Mouse (Mus musculus) erythroblast, embryonic 14.5 days (primary cell): ENCODE measurements around the gene Nkpd1. TPM values are rescaled to one million over a fixed set of nuclear protein-coding genes. Genes with fewer than 3 reads are reported as not detected.
A peak's percentile ranks its signal among the peaks of the same experiment; 100 is the strongest.

ENCODE experiments used
- H3K27me3 ChIP-seq: 2 replicates; pipeline ENCODE4 v1.6.1; 2012; ENCODE audit warnings: inconsistent platforms; ENCODE audit not compliant: control insufficient read depth
- H3K36me3 ChIP-seq: 2 replicates; pipeline ENCODE4 v1.6.1; 2012; ENCODE audit warnings: mild to moderate bottlenecking, inconsistent platforms; ENCODE audit not compliant: control insufficient read depth
- H3K4me1 ChIP-seq: 2 replicates; pipeline ENCODE4 v1.6.1; 2012; ENCODE audit warnings: inconsistent platforms; ENCODE audit not compliant: control insufficient read depth
- H3K4me3 ChIP-seq: replicated peaks from 2 replicates; pipeline ENCODE3; 2012; ENCODE audit warnings: moderate library complexity, mild to moderate bottlenecking, inconsistent platforms
- H3K9me3 ChIP-seq: 2 replicates; pipeline ENCODE4 v1.6.1; 2012; ENCODE audit warnings: low read length, inconsistent platforms, mixed read lengths; ENCODE audit not compliant: control insufficient read depth
- GATA1 ChIP-seq: IDR thresholded peaks from 2 replicates; pipeline ENCODE4 v1.6.1; 2012; ENCODE audit warnings: low read length, inconsistent platforms, mixed read lengths
- TAL1 ChIP-seq: IDR thresholded peaks from 3 replicates; pipeline ENCODE4 v1.6.1; 2012; ENCODE audit warnings: low read length, inconsistent platforms, mixed read lengths
- polyA plus RNA-seq: library from polyadenylated mRNA; stranded (reverse); fragments of >175 nt; gene quantifications from 2 replicates; pipeline ENCODE4 v1.2.3, GENCODE M21; 2012

Nkpd1 gene
- polyA plus RNA-seq, result 0.02 TPM in 1 of 2 replicates, not detected in the other

DNA sequence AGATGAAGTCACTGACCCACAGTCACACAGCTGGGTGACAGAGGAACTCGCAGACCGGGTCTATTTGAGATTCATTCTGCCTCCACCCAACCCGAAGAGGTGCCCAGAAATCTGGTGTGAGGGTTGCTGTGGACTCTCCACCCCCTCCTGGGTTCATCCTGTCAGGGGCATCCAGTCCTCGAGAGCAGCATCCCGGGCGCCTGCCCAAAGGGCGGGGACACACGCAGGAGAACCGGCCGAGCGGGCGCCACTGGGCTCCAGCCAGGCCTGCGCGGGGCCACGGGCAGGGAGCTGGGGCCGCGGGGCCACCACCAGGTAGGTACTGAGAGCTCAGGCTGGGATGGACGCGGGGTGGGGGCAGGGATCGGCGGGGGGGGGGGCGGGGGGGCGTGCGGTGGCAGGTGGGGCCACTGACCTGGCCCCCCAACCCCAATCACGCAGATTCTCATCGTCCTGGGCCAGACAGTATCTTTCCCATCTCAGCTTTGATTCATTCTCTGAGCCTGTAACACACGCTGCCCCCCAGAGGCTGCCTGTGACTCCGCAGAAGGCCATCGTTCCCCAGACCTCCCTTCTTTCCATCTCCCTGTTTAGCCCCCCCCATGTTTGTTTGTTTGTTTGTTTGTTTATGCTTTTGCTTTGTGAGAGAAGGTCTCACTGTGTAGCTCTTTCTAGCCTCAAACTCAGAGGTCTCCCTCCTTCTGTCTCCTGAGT is at the start of gene Nkpd1:
Gene Nkpd1, plus strand, starts transcription at position 187 of the 714 bp plus-strand sequence.
- H3K4me3 ChIP-seq, result no peak within 1 kb of the TSS
- H3K36me3 ChIP-seq, result no peaks in the 10 kb centered on the region
- peaks cover 64% of the 10 kb centered on the region for H3K27me3 ChIP-seq
- peaks cover 10% of the 10 kb centered on the region for H3K4me1 ChIP-seq
- TF ChIP-seq GATA1, result no peak
- peaks cover under 1% of the 10 kb centered on the region; the same call in 1 of the 2 replicates for H3K9me3 ChIP-seq

DNA sequence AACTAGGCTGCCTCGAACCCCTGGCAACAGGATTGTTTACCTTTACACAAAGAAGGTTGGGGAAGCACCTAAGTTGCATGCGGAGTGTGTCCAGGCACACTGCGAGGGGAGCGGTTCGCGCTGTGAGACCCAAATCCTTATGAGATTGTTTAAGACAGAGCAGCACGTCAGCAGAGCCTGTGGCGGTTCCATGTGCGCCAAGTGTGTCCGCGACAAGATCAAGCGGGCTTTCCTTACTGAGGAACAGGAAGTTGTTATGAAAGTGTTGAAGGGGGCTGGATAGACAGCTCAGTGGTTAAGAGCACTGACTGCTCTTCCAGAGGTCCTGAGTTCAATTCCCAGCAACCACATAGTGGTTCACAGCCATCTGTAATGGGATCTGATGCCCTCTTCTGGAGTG is 49.4 kb upstream of the Nkpd1 start:
- TF ChIP-seq GATA1, result no peak
- H3K36me3 ChIP-seq, result no peaks in the 10 kb centered on the region
- peaks cover 9% of the 10 kb centered on the region for H3K4me1 ChIP-seq
- H3K4me3 ChIP-seq, result no peak overlapping the region
- no peaks in the 10 kb centered on the region for H3K9me3 ChIP-seq
- H3K27me3 ChIP-seq, result peaks cover 60% of the 10 kb centered on the region

DNA sequence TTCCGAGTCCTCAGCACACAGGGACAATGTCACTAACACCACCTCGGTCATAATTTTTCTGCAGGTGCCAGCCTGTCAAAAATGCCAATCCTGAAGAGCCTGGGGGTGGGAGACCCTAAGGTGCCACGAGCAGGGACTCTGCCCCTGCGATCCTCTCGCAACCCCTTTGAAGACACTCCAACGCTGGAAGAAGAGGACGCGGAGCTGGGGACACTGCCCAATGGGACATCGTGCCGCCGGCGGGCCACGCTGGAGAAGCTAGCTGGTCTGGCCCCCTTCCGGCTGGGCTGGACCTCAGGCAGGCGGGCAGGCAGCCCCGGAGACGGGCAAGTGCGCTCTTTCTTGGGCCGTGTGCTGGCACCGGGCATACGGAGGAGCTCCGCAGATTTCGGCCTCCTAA is 48.2 kb upstream of the Nkpd1 start:
- H3K4me3 ChIP-seq, result no peak overlapping the region
- TF ChIP-seq GATA1, result no peak
- no peak for TF ChIP-seq TAL1
- no peaks in the 10 kb centered on the region for H3K9me3 ChIP-seq
- no peaks in the 10 kb centered on the region for H3K36me3 ChIP-seq
- peaks cover 65% of the 10 kb centered on the region for H3K27me3 ChIP-seq
- peaks cover 13% of the 10 kb centered on the region for H3K4me1 ChIP-seq

DNA sequence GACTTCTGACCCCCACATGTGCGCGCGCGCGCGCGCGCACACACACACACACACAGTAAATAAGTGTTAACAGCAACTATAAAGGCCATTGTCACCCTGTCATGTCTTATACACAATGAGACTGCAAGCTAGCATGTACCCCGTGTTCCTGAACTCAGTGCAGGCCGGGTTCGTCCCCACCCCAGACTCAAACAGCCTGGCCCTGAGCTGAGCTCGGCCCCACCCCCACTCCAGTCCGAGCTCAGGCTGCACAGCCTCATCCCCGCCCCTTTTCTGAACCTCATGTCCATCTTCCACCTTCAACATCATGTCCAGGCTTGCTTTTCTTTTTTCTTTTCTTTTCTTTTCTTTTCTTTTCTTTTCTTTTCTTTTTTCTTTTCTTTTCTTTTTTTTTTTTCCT is 47.3 kb upstream of the Nkpd1 start:
- Histone ChIP-seq H3K4me1 (peaks cover 13% of the 10 kb centered on the region), H3K4me3 (no peak overlapping the region), H3K27me3 (peaks cover 65% of the 10 kb centered on the region), H3K9me3 (peaks cover 3% of the 10 kb centered on the region), H3K36me3 (no peaks in the 10 kb centered on the region)
- no peak for TF ChIP-seq TAL1
- no peak for TF ChIP-seq GATA1

DNA sequence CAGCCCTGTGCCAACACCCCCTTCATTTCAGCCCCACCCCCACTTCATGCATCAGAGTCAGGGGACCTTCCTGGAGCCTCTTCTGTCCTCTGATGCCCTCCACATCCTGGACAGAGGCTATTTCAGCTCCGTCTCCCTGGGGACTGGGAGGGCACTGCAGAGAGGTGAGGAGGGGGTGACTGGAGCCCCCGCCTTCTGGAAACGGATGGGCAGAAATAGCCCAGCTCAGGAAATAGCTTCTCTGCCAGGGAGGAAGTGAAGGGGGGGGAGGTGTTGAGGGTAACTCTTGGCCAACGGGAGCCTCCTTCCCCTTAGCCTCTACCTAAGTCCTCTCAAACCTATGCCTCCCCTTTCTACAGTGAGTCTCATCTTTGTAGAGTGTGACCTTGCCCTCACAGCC is 45.2 kb upstream of the Nkpd1 start:
- Histone ChIP-seq H3K4me1 (peaks cover 13% of the 10 kb centered on the region), H3K9me3 (peaks cover 3% of the 10 kb centered on the region), H3K36me3 (no peaks in the 10 kb centered on the region), H3K4me3 (no peak overlapping the region), H3K27me3 (peaks cover 70% of the 10 kb centered on the region)
- TF ChIP-seq TAL1 (no peak), GATA1 (no peak)

DNA sequence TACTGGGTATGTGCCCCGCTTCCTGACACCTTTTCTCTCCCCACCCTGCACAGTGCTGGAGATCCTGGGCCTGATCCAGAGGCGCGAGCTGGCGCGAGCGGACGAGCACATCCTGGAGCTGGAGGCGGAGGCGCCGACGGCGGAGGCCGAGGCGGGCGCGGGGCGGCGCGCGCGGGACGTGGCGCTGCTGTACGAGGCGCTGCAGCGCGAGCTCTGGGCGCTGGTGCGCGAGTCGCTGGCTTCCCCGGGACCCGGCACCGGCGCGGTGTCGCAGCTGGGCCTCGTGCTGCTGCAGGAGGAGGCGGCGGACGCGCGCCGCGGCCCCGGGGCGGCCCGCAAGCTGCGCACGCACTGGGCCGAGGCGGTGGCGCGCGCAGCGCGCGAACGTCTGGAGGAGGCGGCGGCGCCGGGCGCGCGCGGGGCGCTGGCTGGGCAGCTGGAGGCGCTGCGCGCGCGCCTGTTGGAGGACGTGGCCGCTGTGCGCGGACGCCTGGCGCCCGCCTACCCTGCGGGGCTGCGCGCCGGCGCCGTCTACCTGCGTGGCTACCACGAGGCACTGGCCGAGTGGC is 43.7 kb upstream of the Nkpd1 start:
- peaks cover 74% of the 10 kb centered on the region for H3K27me3 ChIP-seq
- H3K9me3 ChIP-seq, result peaks cover 3% of the 10 kb centered on the region
- H3K4me3 ChIP-seq, result peak overlapping the region; percentile 40
- peaks cover 4% of the 10 kb centered on the region for H3K4me1 ChIP-seq
- H3K36me3 ChIP-seq, result no peaks in the 10 kb centered on the region
- no peak for TF ChIP-seq GATA1

DNA sequence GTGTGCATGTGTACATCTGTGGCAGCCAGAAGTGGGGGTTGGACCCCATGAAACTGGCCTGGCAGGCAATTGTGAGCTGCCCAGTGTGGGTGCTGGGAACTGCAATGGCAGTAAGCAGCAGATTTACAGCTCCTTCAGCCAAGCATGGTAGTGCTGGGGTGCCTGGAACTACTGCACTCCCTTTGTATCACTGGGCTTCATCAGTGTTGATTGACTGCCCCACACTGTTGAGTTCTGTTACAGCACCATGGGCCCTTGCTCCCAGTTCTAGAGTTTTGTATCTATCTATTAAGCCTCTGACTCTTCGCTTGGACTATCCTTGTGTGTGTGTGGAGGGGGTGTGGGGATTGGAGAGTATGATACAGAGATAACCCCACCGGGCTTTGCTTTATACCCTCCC is 40.6 kb upstream of the Nkpd1 start:
- peaks cover 48% of the 10 kb centered on the region for H3K27me3 ChIP-seq
- H3K9me3 ChIP-seq, result peaks cover 3% of the 10 kb centered on the region
- no peak overlapping the region for H3K4me3 ChIP-seq
- TF ChIP-seq GATA1, result no peak
- no peak for TF ChIP-seq TAL1
- no peaks in the 10 kb centered on the region for H3K36me3 ChIP-seq
- H3K4me1 ChIP-seq, result peaks cover 4% of the 10 kb centered on the region

DNA sequence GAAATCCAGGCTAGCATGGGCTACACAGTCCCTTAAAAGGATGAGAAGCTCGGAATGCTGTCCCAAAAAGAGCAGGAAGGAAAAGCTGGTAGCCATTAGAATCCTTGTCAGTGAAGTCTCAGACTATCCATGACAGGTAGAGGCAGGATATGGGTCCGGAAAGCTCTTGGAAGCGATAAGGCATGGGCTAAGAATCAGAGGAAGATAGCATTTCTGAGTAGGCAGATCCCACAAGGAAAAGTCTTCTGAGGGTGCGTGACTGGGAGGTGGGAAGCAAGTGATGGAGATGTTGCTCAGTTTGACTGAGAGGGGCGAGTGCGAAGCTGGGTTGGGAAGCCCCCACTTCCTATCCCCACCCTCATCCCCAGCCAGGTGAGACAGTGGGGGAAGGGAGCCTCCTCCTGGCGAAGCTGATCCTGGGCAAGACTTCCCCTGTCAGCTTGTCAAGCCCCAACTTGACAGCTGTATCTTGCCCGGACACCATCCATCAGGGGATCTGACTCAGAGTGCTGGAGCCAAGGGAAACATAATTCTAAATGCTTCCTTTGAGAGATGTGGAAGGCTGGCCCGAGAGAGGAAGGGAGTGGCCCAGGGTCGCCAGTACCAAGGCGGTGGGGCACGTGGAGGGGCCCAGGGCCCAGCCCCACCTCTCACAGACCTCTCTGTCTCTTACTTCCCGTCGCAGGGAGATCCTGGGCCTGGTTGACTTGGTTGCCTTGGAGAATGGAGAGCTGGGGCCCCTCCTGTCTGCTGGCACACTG is 39.8 kb upstream of the Nkpd1 start:
- H3K27me3 ChIP-seq, result peaks cover 41% of the 10 kb centered on the region
- H3K36me3 ChIP-seq, result no peaks in the 10 kb centered on the region

DNA sequence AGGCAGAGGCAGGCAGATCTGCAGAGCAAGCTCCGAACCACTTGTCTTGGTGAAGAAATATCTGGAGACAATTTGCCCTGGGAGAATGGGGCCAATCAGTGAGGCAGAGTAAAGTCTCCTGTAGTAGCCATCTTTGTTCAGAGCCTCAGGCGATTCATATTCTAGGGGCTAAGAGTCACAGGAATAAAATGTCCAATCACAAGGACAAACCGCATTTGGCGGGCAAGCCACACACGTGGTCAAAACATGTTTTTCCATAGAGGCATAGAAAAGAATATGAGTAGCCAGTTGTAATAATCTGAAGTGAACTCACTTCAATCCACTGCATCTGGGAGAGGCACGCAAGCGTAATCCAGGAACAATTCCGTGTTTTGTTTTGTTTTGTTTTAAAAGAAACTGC is 34.4 kb upstream of the Nkpd1 start:
- H3K9me3 ChIP-seq, result no peaks in the 10 kb centered on the region
- peaks cover 4% of the 10 kb centered on the region; the same call in 1 of the 2 replicates for H3K27me3 ChIP-seq
- no peak for TF ChIP-seq GATA1
- TF ChIP-seq TAL1, result no peak
- H3K36me3 ChIP-seq, result no peaks in the 10 kb centered on the region
- no peaks in the 10 kb centered on the region for H3K4me1 ChIP-seq
- H3K4me3 ChIP-seq, result no peak overlapping the region

More for the DNA sequence above, 39.8 kb upstream of the Nkpd1 start:
- TF ChIP-seq TAL1 (no peak), GATA1 (no peak)
- Histone ChIP-seq H3K9me3 (peaks cover 3% of the 10 kb centered on the region), H3K4me3 (no peak overlapping the region), H3K4me1 (peaks cover 4% of the 10 kb centered on the region)
